Mouse (Mus musculus): ENCODE measurements around the gene Irs1.

DNA sequence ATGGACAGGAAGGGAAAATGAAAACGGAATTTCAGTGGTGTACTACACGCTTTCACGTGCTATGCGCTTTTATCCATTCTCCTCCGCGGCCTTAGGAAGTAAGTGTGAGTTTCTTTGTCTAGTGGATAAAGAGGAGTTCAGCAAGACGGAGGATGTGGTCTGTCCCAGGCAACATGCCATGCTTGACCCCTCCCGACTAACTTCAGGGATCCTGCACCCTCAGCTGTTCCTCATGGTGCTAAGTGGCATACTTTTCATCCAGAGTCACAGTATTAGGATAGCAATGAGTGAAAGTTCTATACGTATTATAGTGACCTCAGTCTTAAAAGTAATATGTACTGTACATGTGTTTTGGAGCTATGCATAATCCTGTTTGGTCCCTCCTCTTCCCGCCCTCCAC, 29.6 kb upstream of the Irs1 start:
- TF ChIP-seq CTCF (IDR thresholded peaks at IDR 0.05) (no peak), POLR2A (IDR thresholded peaks at IDR 0.05; ENCODE audit: insufficient read depth, low read depth, low read length) (no peak), EP300 (IDR thresholded peaks at IDR 0.05; ENCODE audit: insufficient read depth, low read depth, low read length) (no peak)
